20 mouse cellular contexts compared by ENCODE assay signal in the genomic region with DNA sequence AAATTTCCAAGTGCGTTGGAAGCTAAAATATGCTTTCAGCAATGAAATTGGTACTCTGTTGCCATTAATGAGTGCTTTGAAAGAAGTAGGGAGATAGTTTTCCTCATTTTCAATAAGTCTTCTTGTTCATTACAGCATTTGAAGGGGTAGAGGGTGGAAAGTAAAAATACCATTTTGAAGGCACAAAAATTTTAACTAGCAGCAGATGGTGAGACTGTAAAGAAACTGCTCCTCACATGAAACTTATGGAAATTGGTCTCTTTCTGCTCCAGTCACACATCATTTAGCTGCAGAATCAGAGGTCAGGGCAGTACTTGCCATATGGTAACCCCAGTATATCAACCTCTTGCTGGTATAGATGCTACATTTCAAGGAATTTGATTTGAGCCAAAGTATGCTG.
DNase-seq lines count a peak whose midpoint lies in the region; ATAC-seq and TF ChIP-seq lines count a peak whose summit lies in the region.
"Had no signal": no experiment of that assay in that cellular context is flagged by ENCODE, and none has a peak within 500 bp of the region (broad histone marks: within the 10 kb centered on the region; RNA-seq: fewer than 3 reads in every experiment).

No protein-coding gene starts in this region.

- H3K4me3 ChIP-seq in forebrain, postnatal 0 days (ENCODE audit: low read depth, low read length): no peak overlapping the region
- no peak overlapping the region for H3K4me3 ChIP-seq in forebrain, embryonic 13.5 days
- no peak overlapping the region for H3K4me3 ChIP-seq in left cerebral cortex, adult 2 months
- H3K4me3 ChIP-seq: embryonic facial prominence, embryonic 12.5 days; heart, embryonic 10.5 days; hindbrain, embryonic 12.5 days had no signal

- DNase-seq in forebrain, postnatal 0 days: peak; percentile 18
- no peak for DNase-seq in left cerebral cortex, adult 2 months (ENCODE audit: extremely low spot score in 1 of 2, low spot score in 2 of 2)
- DNase-seq in left cerebral cortex, postnatal 4 days: no peak
- DNase-seq in right cerebral cortex, postnatal 25 days: peak; percentile 3
- DNase-seq in right cerebral cortex, postnatal 4 days: no peak
- DNase-seq in adrenal gland, postnatal 25 days: no peak
- DNase-seq: adrenal gland, postnatal 10 days; cerebellum, adult 2 months; cerebellum, postnatal 10 days; gastrocnemius, postnatal 10 days; heart, adult 18-20 months; heart, postnatal 10 days; heart, postnatal 4 days had no signal

- H3K27ac ChIP-seq in forebrain, postnatal 0 days (ENCODE audit: low read depth, low read length): no peak overlapping the region
- H3K27ac ChIP-seq in forebrain, embryonic 13.5 days: no peak overlapping the region
- H3K27ac ChIP-seq in left cerebral cortex, adult 2 months: peak overlapping the region; percentile 20
- H3K27ac ChIP-seq: embryonic facial prominence, embryonic 12.5 days; heart, embryonic 10.5 days; hindbrain, embryonic 12.5 days had no signal

- intact Hi-C loops in left cerebral cortex, adult 2 months (cut with DNase I): no loop called here
- intact Hi-C loops in left cerebral cortex, postnatal 4 days (cut with DNase I): no loop called here

- no peaks in the 10 kb centered on the region for H3K9me3 ChIP-seq in forebrain, postnatal 0 days (ENCODE audit: low read length)
- no peaks in the 10 kb centered on the region for H3K9me3 ChIP-seq in forebrain, embryonic 13.5 days (replicated peaks)
- H3K9me3 ChIP-seq: embryonic facial prominence, embryonic 12.5 days; heart, embryonic 10.5 days; hindbrain, embryonic 12.5 days had no signal

- H3K36me3 ChIP-seq in forebrain, postnatal 0 days (ENCODE audit: insufficient read depth): no peaks in the 10 kb centered on the region
- H3K36me3 ChIP-seq in forebrain, embryonic 13.5 days (ENCODE audit: poor library complexity, severe bottlenecking): no peaks in the 10 kb centered on the region
- H3K36me3 ChIP-seq: embryonic facial prominence, embryonic 12.5 days; heart, embryonic 10.5 days; hindbrain, embryonic 12.5 days had no signal

- no peak for TF ChIP-seq CTCF in forebrain, postnatal 0 days (IDR thresholded peaks at IDR 0.05; ENCODE audit: low read depth)
- no peak for TF ChIP-seq CTCF in left cerebral cortex, adult 2 months (IDR thresholded peaks at IDR 0.05)

- H3K27me3 ChIP-seq in forebrain, postnatal 0 days (ENCODE audit: insufficient read depth, low read length): no peaks in the 10 kb centered on the region
- H3K27me3 ChIP-seq in forebrain, embryonic 13.5 days: no peaks in the 10 kb centered on the region
- H3K27me3 ChIP-seq: embryonic facial prominence, embryonic 12.5 days; hindbrain, embryonic 12.5 days had no signal

- peak; percentile 18; the same call in 1 of the 2 replicates for ATAC-seq in forebrain, postnatal 0 days
- ATAC-seq in forebrain, embryonic 13.5 days: no peak
- ATAC-seq: forebrain, embryonic 16.5 days; hindbrain, embryonic 16.5 days; inflammation-experienced regulatory T-cells, adult 6 months had no signal

- H3K9ac ChIP-seq in forebrain, postnatal 0 days: no peak overlapping the region
- H3K9ac ChIP-seq in forebrain, embryonic 13.5 days: no peak overlapping the region
- H3K9ac ChIP-seq: embryonic facial prominence, embryonic 12.5 days; hindbrain, embryonic 12.5 days had no signal

- H3K4me2 ChIP-seq in forebrain, postnatal 0 days (ENCODE audit: low read depth): no peak overlapping the region
- no peak overlapping the region for H3K4me2 ChIP-seq in forebrain, embryonic 13.5 days
- H3K4me2 ChIP-seq: embryonic facial prominence, embryonic 12.5 days; hindbrain, embryonic 12.5 days had no signal

- 63% methylated on average over 1 of the region's 1 CpGs for WGBS in forebrain, postnatal 0 days
- WGBS in forebrain, embryonic 13.5 days: 85% methylated on average over 1 of the region's 1 CpGs

- H3K4me1 ChIP-seq in forebrain, postnatal 0 days (ENCODE audit: insufficient read depth): no peaks in the 10 kb centered on the region
- no peaks in the 10 kb centered on the region for H3K4me1 ChIP-seq in forebrain, embryonic 13.5 days
- H3K4me1 ChIP-seq: embryonic facial prominence, embryonic 12.5 days; heart, embryonic 10.5 days; hindbrain, embryonic 12.5 days had no signal

Comparison
In these comparisons a context has a peak if more than half of its experiments do, and no peak if none do; other contexts are left out.
1. DNase-seq: peak in forebrain, postnatal 0 days (single experiment) and right cerebral cortex, postnatal 25 days (single experiment); none in left cerebral cortex, adult 2 months (0 of 2), left cerebral cortex, postnatal 4 days (single experiment), right cerebral cortex, postnatal 4 days (single experiment) and adrenal gland, postnatal 25 days (single experiment).